Mouse (Mus musculus) mouse trophoblast stem cell (cell line): Measurements from ENCODE around the gene Stk16.

Experiments used
- in situ Hi-C, 2 experiments: fragments of 300-500 bp; cut with MseI, MboI; formaldehyde crosslinking; loops; 2 replicates in 1 of 2; 3 replicates in 1 of 2; pipeline ENCODE4 v1.15.1; 2025

Stk16 gene

DNA sequence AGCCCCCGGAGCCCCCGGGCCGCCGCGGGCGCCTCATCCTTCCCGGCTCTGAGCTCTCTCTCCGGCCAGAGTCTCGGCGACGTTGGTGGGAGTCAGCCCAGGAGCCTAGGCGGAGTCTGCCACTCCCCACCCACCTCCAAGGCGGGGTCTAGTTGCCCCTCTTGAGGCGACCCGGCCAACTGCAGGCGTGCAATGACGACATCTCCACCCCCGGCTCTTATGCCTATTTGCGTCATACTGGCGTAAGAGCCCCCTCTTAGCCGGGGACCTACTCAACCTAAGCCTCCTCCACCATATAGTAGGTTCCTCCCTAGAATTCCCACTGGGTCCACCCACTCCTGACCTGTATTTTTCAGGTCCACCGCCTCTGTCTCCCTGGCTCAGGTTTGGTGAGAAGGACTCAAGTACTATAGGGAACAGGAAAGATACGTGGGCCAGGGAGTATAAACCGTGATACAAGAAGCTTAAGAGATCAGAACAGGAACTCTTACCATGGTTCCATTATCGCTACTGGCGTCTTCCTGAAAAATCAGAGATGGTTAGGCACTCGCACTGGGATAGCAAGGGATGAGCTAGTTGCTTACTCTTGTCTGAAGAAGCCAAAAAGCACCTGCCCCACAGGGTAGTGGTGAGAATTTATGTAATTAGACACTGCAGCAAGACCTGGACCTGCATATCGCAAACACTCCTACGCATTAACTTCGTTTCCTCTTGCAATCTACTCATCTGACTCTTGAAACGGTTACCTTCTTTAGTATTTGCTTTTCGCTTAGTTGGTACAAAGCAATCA lies 53.6 kb downstream of the Stk16 start, which contains the start of gene Ptprn:
Gene Ptprn (minus strand): TSS at position 412 of the 790 bp plus-strand sequence.
- in situ Hi-C loops = loop anchor here in 1 of 2 experiments (25.0 kb wide), 1 partner anchor 327 kb away; the partner anchor contains the start of gene Cfap65
